Mouse (Mus musculus) layer of hippocampus, postnatal 25 days (tissue): ENCODE results near the gene Plekha6. TPM values are rescaled to one million over a fixed set of nuclear protein-coding genes. Genes with fewer than 3 reads are reported as not detected.

Experiments used
- DNase-seq, 2 experiments: peaks; one replicate each; pipeline ENCODE4 v3.0.0; 2022; ENCODE audit warnings: mixed read lengths in 2 of 2, low spot score in 1 of 2; ENCODE audit errors: extremely low spot score in 1 of 2
- total RNA-seq, 2 experiments: library from RNA; stranded (reverse); gene quantifications; 2 replicates each; pipeline ENCODE4 v1.2.3; 2021

The Plekha6 gene
- total RNA-seq, 2 experiments from 2014 or later: 34.4 to 52.1 TPM

DNA sequence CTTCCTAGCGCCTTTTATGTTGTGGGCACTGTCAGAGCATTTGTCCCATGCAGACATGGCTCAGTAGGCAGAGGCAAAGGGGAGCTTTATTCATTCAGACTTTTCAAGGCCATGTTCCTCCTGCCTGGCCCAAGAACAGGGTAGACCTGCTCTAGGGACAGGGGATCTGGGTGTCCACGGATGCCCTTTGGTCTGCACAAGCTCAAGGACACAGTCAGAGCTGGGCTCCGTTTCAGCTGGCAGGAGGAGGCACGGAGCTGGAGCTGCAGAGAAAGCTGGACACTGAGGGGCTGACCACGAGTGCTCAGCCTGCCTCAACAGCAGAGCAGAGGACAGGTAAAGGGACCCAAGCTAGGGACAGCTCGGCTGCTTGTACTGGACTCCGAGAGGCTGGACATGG is 46.8 kb downstream of the Plekha6 start:
- no peak for DNase-seq

DNA sequence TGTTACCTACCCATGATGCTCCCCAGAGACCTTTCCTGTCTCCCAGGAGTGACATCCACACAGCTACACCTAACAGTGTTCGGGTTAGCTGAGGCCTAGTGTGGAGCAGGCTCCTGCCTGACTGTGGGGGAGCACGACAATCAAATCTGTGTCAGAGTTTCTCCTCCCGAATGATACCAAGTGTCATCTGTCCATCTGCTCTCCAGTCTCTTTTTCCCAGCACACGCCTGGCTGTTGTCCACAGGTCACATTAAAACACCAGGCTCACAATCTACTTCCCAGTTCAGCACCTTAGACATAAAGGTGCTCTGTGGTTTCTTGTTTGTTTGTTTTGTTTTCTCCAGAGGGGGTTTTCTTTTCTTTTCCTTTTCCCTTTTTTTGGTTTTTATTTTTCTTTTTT is 48.3 kb downstream of the Plekha6 start:
- no peak for DNase-seq

DNA sequence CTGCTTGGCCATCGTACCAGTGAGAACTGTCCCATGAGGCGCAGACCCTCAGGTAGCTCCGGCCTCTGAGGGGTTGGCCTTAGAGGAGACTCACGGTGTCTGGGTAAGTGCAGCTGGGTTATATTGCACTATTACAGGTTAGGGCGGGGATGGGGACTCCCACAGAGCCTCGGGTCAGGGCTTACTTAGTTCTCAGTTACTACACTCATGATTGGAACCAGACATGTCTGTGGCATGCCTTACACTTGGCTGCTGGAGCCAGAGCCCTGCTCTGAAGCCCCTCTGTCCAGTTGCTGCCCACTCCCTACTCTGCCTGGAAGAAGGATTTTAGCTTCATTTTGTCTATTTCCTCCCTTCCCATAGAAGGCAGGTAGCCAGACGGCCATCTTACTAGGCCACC is 49.1 kb downstream of the Plekha6 start:
- DNase-seq: no peak

DNA sequence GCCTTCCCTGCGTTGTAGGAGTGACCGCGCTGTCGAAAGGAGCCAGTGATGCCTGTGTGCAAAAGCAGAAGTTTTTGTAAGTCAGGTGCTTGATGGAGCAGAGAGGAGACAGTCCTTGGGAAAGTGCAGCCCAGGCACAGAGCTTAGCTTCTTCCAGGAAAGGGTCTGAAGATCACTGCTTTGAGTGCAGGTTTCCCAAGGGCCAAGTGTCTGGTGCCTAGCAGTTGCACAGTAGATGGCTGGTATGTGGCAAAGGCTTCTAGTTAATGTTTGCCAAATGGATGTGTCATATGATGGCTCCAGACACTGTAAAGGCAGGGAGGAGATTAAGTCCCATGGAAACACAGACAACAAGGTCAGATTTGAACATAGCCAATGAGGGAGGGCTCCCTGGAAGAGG is 49.9 kb downstream of the Plekha6 start:
- no peak for DNase-seq

DNA sequence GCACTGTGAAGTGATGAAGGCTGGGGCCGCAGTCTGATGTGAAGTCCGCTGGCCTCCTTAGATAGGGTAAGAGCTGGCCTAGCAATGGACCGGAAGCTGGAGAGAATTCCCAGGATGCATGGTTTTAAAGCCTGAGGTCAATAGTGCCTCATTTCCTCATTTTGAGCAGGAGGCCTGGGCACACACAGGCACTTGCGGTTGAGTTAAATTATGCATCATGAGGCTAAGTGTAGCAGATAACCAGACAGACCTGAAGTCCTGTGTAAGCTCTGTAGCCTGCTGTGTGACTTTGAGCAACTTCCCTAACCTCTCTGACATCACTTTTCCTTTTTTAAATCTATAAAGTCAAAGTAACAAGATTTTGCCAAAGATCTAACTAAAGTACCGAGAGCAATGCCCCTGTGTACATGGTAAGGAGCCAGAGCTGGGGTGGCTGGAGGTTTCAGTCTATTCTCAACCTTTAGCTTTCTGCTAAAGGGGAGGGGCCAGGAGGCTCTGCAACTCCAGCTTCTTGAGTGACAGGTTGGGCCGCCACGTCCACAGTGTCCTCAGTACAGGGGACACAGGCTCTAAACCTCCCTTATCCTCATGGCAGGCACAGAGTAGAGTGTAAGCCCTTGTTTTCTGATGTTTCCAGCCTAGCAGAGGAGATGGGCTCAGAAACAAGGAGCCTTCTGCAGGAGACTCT is 50.8 kb downstream of the Plekha6 start:
- no peak for DNase-seq

DNA sequence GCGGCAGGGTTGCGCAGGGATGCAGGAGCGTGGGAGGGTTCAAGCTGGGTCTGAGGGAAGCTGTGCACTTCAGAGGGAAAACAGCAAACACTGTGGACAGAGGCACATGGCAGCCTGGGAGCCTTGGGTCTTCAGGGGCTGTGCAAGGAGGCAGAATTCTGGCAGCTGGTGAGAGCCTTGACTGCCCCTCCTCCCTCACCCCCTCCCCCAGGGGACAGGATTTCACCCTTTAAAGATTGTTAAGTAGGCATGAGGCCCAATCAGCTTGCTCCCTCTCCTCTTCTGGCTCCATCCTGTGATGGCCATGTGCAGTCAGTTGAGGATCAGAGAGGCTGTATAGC is 51.3 kb downstream of the Plekha6 start:
- no peak for DNase-seq

DNA sequence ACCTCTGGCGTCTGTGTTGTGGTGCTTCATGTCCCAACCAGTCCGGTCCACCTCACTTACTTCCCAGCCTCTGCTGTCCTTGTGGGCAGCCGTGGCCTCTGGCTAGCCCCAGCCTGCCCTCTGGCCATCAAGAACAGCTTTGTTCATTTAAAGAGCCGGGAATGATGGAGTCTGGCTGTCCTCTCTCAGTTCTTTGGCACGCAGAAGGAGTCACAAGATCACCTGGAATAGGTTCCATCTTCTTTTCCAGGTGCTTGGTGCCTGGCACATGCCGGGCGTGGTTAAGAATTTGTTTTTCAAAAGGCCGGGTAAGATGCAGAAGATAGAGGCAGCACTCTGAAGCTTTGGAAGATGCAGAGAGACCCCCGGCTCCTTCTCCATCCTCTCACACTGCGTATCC is 51.7 kb downstream of the Plekha6 start:
- no peak for DNase-seq

DNA sequence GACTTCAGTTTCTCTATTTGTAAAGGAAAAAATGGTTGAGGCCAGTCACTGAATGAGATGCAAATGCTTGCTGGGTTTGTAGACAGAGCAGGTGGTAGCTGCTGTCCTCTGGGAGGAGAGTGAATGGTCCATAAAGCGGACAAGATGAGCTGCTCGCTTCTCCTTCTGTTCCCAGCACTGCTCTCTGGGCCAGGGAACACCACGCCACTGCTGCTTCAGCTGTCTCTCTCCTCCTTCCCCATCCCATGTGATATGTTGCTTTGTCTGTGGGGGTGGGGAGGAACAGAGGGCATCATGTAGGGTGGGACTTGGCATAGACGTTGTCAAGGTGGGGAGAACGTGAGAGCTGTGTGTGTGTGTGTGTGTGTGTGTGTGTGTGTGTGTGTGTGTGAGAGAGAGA is 53.0 kb downstream of the Plekha6 start:
- DNase-seq: no peak

DNA sequence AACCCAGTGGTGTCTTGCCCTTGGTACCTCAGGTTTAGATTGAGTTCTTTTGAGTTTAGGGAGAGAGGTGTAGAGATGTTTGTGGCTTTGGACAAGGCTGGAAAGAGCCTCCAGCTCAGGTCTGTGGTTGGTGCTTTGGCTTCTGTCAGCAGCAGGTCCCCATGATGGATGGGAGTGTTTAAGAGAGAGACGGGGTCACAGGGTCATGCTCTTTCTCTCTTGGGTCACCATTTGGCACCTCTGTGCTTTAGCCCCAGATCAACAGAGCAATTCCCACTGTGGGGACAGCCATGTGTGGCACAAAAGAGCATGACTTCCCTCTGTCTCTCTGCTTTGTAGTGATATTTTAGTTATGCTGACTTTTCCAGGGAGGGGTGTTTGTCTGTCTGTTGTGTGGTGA is 55.1 kb downstream of the Plekha6 start:
- no peak for DNase-seq

DNA sequence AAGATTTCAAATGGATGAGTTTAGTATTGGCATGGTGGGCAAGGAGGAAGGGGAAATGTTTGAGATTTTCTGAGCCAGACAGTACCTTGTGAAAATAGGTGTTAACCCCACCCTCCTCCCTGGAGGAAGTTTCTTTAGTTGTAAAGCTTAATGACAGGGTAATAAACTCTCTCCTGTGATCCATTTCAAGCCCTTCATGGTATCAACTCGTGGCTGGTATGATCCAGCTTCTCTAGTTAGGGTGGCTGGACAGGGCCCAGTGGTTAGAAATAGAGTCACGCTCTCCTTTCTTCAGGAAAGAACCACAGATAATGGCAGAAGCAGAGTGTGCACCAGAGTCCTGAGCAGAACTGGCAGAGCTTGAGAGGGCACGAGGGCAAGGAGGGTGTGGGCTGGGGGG is 57.4 kb downstream of the Plekha6 start:
- no peak for DNase-seq

DNA sequence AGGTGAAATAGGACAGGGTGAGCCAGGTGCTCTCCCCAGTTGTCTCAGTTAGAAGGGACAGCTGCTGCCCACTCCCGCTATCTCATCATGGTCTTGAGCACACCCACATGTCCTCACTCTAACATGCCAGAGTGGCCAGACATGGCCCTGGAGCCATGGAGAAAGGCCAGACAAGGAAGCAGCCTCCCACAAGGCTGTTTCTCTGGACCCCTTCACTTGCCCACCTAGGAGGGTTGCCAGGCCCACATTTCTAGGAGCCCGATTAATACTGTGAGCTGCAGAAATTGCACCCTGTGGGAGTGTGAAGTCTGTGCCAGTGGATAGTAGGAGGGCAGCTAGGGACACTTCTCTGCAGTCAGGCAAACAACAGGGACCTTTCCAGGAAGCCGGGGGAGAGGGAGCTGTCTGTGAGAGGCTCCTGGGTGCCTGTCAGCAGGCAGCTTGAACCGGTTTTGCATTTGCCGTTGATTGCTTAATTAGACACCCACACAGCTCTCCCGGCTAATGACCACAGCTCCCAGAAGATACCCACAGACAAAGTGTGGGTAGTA is 58.5 kb downstream of the Plekha6 start:
- DNase-seq: no peak

DNA sequence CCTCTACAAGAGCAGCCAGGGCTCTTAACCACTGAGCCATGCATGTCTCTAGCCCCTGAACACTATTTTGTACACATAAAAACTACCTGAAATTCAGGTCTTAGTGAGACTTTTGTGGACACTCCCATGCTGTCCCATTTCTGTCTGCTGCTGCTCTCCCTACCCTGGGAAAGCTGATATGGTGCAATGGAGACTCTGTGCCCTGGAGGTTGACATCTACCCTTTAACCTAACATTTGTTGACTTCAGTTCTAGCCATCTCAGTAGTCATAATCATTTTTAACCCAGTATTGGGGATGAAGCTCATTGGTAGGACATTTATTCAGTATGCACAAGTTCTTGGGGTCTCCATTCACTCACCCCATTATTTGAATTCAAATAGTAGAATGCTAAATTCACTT is 60.7 kb downstream of the Plekha6 start:
- no peak for DNase-seq

DNA sequence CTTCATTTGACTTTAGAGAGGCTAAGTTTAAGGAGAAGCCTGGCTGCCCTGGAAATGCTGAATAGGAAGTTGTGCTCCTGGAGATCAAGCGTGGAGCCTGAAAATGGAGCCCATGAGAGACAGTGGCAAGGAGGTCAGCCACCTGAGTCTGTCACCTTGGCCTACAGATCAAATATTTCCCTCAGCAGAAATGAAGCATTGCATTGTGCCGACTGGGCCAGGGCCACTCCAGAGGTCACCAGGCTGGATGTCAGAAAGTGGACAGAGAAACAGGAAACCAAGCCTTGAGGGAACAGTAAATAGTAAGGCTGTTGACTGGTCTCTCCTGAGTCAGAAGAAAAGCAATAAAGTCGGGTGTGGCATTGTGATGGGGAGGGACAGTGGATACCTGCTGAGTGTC is 61.1 kb downstream of the Plekha6 start:
- no peak for DNase-seq

DNA sequence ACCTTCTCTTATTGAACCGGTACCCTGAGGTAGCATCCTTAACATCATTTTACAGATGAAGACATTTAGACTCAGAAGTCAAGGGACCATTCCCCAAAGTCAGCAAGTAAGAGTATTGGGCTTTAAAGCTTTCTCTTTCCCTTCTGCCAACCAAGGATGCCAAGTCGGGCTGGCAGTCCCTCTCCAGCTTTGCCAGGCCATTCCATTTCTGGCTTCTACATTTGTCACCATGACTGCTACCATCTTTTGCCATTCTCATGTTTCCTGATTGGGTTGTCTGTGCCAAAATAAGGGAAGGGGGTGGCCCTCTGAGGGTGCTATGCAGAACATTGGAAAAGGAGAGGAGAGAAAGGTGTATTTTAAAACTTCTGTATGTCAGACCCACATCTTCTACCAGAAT is 61.6 kb downstream of the Plekha6 start:
- no peak for DNase-seq

DNA sequence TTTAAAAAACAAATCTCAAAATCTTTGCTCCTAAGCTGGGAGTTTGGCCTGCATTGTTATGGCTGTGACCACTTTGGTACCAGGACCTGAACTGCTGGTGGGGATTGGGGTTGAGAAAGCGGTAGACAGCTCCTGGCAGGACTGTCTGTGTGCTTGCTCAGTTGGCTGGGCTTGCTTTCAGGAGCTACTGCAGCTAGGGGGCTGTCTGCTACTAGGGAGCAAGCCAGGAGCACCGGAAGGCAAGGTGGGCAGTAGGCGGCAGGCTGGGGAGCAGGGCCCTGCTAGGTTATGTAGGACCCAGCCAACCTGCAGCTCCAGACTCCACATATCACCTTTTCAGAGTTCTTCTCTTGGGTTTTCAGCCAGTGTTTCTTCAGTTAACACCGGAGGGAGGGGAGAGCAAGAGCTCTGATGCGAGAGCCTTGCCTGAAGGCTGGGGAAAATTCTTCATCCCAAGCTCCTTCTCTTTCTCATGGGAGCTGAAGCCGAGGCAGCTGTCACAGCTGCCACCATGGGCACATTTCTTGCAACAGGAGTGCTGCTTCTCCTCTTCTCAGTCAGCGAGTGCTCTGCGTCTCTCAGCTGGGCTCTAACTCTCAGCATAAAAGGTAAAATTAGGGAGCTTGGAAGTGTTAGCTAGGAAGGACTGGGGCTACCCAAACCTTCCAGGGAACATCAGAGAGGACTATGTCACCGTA is 62.1 kb downstream of the Plekha6 start:
- peak; percentile 28 to 30 for DNase-seq

DNA sequence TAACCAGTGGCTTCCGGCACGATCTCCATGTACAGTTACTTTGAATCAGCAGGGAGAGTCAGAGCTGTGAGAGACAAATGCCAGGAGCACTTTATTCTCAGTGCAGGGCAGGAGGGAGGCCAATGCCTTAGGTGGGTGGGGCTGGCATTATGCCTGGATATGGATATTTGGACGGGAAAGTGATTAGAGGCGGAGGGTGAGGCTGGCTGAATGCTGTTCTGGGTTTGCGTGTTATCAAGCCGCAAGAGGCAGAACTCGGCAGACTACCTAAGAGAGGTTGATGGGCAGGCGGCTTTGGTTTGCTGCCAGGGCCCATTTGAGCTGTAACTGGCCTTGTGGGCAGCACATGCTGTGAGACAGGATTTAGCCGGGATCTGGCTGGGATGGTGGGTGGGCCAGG is 62.9 kb downstream of the Plekha6 start:
- peak; percentile 33 to 46 for DNase-seq

DNA sequence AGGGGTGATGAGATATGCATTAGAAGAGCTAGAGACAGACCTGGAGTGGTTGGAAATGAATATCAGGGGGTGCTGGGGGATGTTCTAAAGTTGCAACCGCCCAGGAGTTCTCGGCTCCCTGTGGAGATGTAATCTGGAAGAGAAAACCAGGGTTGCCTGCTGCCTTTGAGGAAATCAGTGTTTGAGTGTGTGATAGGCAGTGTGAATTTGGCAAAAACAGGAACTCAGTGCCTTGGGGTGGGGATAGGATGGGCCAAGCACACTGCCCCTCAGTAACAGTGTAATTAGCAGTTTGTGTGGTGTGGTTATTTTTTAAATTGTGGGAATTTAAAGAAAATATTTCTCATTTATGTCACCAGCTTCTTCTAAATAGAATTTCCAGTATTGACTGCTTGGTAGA is 63.4 kb downstream of the Plekha6 start:
- DNase-seq: no peak

DNA sequence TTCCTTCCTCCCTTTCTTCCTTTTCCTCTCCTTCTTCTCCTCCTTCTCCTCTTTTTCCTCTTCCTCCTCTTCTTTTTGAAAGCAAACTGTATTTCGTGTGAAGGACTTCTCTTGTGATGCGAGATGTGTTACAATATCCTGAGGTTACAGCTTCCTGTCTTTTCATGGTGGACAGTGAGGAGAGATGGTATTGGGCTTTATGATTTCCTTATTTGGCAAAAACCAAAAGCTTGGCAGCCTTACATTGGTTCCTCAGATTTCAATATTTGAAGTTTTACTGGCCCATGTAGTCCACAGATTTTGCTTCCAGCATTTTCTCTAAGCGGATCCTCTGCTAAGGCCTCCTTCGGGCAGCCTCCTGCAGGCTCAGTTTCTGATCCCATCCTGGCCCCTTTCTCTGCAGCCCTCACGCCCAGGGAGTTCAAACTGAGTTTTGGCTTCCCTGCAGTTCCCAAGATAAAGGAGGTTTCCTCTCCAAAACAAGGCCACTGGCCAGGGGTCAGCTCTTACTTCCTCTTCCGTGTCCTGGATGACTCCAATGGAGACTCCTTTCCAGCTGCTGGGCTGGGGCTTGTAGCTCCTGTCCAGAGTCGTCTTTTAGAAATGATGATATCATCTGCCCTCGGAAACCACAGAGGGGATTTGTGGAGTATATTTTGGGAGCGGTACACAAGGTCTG is 64.9 kb downstream of the Plekha6 start:
- DNase-seq: no peak

DNA sequence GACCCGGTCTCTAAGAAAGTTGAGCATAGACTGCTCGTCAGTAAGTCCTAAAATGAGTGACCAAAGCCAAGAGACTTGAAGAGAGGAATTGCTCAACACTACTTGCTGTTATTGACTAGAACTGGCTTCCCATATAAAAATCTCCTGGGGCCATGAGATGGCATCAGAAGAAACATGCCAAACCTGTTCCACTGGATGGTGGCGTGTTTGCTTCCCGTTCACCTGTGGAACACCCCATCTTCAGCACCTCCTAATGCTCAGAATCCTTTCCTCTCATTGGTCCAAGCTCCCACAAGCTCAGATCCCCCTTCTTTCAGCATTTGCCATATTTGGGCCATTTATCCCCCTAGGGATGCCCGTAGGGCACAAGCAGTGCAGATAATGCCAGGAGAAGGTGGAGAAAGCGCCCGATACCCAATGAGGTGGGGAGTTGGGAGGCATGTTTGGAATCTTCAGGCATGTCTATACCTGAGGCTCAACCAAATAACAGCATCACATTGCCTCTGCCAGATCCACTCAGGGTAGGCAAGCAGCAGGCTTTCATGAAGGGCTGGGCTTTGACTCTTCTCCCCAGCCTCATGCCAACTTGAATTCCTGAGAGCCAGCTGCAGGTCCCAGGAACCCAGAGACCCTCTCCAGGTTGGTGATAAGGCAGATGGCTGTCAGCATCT is 67.6 kb downstream of the Plekha6 start:
- no peak for DNase-seq

DNA sequence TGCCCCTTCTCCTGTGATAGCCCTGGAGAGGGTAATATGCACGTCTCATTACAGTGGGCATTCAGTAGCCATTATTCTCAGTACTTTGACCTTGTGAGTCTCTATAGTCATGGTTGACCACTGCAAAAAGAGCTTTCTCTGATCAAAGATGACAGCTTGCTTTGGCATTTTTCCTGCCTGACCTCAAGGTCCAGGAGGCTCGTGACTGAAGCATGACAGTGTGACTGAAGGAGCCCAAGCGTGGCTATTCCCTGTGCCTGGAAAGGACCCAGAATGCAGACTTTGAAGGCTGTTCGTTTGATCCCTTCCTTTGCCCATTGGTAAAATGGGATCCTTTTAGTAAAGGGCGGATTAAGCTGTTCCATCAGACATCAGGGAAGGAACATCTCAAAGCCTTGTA is 71.9 kb downstream of the Plekha6 start:
- DNase-seq: no peak
